Mouse (Mus musculus) gastrocnemius, postnatal 14 days (tissue): ENCODE measurements around the gene Msx2. TPM values are rescaled to one million over a fixed set of nuclear protein-coding genes. Genes with fewer than 3 reads are reported as not detected.

Experiments used
- DNase-seq: peaks from one replicate; pipeline ENCODE4 v3.0.0; 2021; ENCODE audit warnings: mixed read lengths
- intact Hi-C: fragments of 180-260 bp; cut with DNase I; formaldehyde crosslinking; loops from one replicate; pipeline ENCODE4 v1.15.1; 2025; ENCODE audit warnings: low total_unique reads
- total RNA-seq, 2 experiments: library from RNA; stranded (reverse); gene quantifications; 2 replicates each; pipeline ENCODE4 v1.2.3; 2021

The Msx2 gene
- total RNA-seq, 2 experiments from 2014 or later, result 0.18 TPM; not detected in 1

DNA sequence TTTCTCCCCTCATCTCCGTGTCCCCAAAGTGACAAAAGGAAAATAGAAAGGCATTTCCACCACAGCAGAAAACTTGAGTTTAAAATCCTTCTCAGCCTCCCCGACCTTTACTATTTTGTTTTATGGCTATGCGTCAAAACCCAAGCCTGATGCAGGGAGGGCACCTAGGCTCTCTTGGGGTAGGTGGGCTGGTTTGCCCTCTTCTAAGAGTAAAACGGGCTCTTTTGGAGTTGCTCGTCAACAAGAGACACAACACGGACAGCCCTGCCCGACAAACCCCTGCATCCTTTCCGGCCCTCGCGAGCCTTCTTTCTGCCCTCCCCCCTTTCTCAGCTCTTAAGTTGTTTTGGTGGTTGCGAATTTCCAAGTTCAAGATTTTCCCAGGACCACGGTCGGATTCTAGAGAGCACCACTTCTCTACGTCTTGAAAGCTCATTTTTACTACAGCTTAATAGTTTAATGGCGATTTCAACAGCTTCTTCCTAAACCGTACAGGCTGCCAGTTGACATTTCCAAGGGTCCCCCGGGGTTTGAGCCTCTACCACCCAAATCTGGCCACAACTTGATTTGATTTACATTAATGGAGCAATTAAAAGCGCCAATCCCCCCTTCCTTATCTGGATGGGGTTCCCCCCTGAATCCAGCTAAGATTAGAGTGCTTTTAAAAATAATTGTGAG is 6.5 kb downstream of the Msx2 start:
- no peak for DNase-seq
- intact Hi-C loops, result no loop called here

GRCm38 (mm10) chr13:53465191-53465820 is 7.6 kb downstream of the Msx2 start:
- intact Hi-C loops, result no loop called here
- no peak for DNase-seq

GRCm38 (mm10) chr13:53464441-53465001 is 8.4 kb downstream of the Msx2 start:
- no peak for DNase-seq
- intact Hi-C loops, result no loop called here

GRCm38 (mm10) chr13:53463946-53464345 is 8.9 kb downstream of the Msx2 start:
- intact Hi-C loops, result no loop called here
- no peak for DNase-seq

DNA sequence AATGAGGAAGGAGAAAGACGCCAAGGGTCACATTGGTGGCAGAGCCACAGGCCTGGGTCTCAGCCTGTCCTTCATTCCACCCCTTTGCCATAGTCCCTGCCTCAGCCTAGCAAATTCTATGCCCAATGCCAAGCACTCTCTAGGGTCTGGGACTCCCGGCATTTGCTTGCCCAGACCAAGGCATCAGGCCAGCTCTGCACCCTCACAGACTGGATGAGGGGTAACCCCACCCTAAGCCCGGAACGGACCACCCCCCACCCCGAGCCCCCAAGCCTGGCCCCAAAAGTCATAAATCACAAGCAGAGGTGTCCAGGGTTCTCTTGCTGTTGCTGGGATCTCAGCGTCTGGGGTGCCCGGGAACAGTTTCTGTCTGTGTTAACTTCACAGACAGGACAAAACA is 9.8 kb downstream of the Msx2 start:
- DNase-seq, result no peak
- intact Hi-C loops, result no loop called here

GRCm38 (mm10) chr13:53462649-53462970 is 10.3 kb downstream of the Msx2 start:
- intact Hi-C loops, result no loop called here
- DNase-seq, result no peak

GRCm38 (mm10) chr13:53461855-53462648 is 10.8 kb downstream of the Msx2 start:
- intact Hi-C loops, result no loop called here
- DNase-seq, result no peak

- intact Hi-C loops, result no loop called here
- no peak for DNase-seq
Observed at GRCm38 (mm10) chr13:53461346-53461745, 11.5 kb downstream of the Msx2 start.

GRCm38 (mm10) chr13:53458766-53459165 is 14.1 kb downstream of the Msx2 start:
- DNase-seq, result no peak
- intact Hi-C loops, result no loop called here

DNA sequence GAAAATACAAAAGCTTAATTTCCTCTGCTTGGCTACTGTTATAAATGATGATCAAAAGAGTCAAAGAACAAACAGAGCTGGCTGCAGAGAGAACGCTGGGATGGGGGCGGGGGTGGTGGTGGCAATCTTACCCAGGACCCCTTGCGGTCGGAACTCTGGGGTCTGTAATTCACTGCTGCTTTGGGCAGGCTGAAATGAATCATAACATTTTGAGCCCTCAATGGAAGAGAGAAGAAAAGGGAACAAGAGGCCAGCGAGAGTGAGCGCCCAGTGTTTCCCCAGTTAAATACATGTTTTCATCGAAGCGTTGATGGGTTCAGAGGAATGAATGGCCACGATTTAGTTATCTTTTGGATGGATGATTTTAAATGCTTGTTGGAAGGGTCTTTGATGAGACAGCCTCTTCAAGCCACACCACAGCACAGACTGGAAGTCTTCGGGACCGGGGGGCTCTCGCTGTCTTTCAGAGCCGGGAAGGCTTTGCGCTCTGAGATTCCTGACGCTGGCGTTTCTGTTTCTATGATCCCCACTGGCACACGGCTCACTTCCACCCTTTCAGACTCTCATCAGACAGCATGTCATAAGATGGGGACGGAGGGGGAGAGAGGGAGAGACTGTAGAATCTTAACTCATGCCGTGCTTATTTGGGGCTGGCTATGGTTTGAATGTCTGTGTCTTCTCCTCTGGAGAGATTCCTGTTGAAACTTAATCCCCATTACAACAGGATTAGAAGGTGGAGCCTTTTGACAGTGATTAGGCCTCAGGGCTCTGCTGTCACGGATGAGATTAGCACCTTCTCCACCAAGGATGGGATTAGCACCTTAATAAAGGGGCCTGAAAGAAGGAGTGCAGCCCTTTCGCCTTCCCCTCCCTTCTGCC is 17.8 kb downstream of the Msx2 start:
- DNase-seq, result no peak
- intact Hi-C loops, result loop anchor here (5.0 kb wide), 1 partner anchor 302 kb away; no protein-coding TSS in a partner anchor

DNA sequence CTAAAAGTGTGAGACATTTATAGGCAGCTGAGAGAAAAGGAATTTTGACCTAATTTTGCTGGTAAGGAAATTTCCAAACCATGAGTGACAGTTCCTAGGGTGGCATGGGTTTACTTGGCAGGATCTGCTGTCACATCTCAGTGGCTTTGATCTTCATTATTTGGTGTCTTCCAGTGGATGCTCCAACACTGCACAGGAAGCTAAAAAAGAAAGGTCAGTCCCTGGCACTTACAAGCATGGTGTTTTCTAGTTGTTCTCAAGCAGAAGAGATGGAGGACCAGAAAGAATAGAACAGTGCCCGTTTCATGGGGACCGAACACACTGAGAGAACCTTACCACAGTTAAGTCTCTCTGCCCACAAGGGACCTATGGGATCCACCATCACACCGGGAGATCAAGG is 18.9 kb downstream of the Msx2 start:
- intact Hi-C loops, result loop anchor here (5.0 kb wide), 1 partner anchor 303 kb away; no protein-coding TSS in a partner anchor
- DNase-seq, result no peak

- DNase-seq, result no peak
Observed at GRCm38 (mm10) chr13:53447609-53448008, 25.3 kb downstream of the Msx2 start.

DNA sequence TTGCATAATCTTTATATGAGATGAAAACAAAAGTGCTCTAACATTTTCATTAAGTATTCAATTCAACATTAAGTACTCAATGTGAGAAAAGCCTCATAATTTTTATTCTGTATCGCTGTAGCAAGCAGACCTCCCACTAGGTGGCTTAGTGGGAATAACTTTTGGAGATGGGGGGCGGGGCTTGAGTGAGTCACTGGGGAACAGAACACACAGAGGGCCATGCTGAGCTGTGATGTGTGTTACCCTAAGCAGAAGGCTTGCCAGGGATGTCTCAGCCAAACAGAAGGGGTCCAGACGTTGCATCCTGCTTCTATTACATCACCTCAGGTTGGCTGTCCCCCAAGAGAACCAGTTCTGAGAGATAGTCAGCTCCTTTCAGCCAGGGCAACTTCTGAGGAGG is 29.3 kb downstream of the Msx2 start:
- DNase-seq, result peak; percentile 23
- intact Hi-C loops, result no loop called here

More at GRCm38 (mm10) chr13:53447609-53448008, 25.3 kb downstream of the Msx2 start:
- intact Hi-C loops, result no loop called here

- DNase-seq, result no peak
- intact Hi-C loops, result no loop called here
Observed at GRCm38 (mm10) chr13:53442168-53442980, 30.5 kb downstream of the Msx2 start.

DNA sequence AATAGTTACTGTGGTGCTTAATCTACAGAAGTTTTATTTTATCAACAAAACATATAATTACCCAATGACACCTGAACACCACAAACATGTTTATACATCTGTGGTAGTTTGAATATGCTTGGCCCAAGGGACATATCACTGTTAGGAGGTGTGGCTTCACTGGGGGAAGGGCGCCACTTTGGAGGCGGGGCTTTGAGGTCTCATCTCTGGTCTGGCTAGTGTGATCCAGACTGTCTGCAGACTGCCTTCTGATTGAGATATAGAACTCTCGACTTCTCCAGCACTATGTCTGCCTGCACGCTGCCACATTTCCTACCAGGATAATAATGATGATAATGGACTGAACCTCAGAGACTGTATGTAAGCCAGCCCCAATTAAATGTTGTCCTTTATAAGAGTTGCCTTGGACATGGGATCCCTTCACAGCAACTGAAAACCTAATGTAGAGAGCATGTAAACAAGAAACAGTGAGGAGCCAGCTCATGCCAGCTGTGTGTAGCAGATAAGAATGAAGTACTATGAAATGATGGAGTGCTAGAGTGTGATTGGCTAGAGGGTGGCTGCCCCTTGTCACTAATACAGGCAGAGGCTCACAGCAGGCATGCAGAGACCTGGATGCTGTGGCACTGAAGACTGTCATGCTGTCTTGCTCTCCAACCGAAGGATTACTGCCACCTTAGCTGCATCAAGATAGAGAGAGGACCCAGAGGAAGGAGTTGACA is 31.4 kb downstream of the Msx2 start:
- no peak for DNase-seq
- intact Hi-C loops, result no loop called here

DNA sequence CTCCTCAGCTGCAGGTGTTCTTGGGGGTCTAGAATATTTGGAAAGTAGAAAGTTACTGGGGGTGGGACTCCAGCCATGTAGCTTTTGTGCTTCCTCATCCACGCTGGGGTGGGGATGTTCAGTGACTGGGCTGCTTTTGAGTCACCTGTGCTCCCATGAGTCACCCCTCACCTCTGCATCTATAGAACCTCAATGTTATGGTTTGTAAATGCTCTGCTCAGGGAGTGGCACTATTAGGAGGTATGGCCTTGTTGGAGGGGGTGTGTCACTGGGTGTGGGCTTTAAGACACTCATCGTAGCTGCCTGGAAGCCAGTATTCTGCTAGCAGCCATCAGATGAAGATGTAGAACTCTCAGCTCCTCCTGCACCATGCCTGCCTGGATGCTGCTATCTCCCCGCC is 32.9 kb downstream of the Msx2 start:
- no peak for DNase-seq
- intact Hi-C loops, result no loop called here

DNA sequence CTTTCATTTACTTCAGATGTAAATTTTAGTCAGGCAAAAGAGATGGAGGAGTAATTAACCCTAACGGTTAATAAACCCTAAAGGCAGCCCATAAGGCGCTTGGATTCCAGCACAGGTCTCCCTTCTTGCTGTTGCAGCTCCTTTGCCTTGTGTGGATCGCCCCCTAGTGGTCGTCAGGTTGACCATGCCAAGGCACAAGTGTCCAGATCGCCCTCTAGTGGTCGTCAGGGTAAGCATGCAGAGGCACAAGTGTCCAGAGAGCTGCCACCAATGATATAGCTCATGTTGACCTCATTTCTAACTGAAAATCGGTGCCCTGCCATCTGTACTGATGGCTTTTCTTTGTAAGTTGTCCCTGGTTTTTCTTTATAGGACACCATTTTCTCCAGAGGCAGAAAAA is 46.4 kb downstream of the Msx2 start:
- DNase-seq, result peak; percentile 80
- intact Hi-C loops, result no loop called here

- intact Hi-C loops, result no loop called here
- no peak for DNase-seq
Observed at GRCm38 (mm10) chr13:53421189-53421588, 51.7 kb downstream of the Msx2 start.
